Mouse (Mus musculus) CH12F3 (cell line): Measurements from ENCODE around the gene Vmn1r180.
"Not testable (repeated sequence)": the region's sequence is repeated elsewhere in the genome, so short reads cannot be mapped to it uniquely, and the experiment has no call there.

Source experiments
- in situ Hi-C: fragments of 300-500 bp; cut with MboI; formaldehyde crosslinking; loops from 2 replicates; pipeline ENCODE4 v1.14.3; 2020; ENCODE audit warnings: low sequenced_read_pairs

The Vmn1r180 gene

DNA sequence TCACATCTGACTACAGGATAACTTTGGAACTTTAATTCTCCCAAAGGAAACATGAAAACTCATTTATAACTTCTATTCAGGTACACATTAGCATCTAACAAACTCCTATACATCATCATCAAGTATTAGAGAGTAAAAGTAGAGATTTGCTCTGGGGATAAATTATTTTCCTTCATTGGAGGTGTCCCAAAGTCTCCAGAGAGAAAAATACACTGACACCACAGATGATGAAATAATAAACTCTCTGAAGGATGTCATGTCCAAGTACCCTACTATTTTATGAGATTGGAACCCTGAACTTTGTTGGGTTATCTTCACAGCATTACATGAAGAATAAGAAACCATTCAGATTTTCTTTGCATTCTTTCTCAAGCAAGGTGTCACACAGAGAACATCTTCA lies at the start of gene Vmn1r180:
Vmn1r180 (plus strand) TSS at position 301 of the 400 bp plus-strand sequence.
- in situ Hi-C loops, result no loop called here

DNA sequence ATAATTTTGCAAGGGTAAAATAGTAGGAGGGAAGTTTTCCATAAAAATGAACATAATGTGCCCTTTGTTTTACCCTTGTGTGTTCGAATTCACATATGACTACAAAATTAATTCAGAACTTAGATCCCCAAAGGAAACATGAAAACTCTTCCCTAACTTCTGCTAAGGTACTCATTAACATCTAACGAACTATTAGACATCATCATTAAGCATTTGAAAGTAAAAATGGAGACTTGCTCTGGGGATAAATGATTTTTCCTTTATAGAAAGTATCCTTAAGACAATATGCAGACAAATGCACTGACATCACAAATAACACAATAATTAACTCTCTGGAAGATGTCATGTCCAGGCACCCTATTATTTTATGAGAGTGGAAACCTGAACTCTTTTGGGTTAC lies 23.8 kb upstream of the Vmn1r180 start, which contains the start of gene Vmn1r179:
Vmn1r179 (plus strand) TSS at position 301 of the 400 bp plus-strand sequence.
- in situ Hi-C loops, result no loop called here

DNA sequence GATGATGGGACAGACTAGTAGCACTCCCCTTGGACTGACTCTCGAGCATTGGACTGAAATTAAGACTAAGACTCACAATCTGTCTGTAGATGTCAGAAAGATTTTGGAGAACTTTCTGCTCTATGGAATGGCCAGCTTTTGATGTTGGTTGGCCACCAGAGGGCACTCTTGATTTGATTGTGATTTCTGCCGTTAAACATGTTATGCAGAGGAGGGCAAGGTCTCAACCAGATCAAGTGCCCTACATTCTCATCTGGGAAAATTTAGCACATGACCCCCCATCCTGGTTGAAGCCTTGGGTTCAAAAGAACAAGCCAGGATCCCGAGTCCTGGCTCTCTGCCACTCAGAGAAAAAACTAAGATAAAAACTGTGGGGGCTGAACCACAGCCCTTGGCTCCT lies 17.6 kb downstream of the Vmn1r180 start:
- in situ Hi-C loops, result not testable (repeated sequence)

DNA sequence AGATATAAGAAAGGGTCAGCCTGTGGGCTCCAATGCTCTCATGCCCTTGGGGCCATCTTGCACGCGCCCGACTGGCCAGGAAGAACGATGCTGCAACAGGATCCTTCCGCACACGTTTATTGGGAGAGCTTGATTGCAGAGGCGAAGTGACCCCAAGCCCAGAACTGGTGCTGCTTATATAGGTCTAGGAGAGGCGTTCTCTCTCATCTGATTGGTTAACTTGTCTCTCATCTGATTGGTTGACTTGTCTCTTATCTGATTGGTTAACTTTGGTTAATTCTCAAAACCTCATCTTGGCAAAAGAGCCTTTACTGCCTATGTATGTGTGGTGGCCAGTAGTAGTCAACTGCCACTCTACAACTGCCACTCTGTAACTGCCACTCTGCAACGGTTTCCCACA lies 23.9 kb downstream of the Vmn1r180 start, which contains the start of gene Vmn1r181:
Vmn1r181 (plus strand) TSS at position 301 of the 400 bp plus-strand sequence.
- in situ Hi-C loops, result not testable (repeated sequence)

DNA sequence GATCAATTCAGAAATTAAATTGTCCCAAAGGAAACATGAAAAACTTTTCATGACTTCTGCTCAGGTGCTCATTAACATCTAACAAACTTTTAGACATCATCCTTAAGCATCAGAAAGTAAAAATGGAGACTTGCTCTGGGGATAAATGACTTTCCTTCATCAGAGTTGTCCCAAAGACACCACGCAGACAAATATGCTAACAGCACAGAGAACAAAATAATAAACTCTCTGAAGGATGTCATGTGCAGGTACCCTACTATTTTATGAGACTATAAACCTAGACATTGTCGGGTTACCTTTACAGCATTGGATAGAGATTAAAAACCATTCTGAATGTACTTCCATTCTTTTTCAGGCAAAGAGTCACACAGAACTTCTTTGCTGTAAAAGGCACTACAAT lies 51.0 kb downstream of the Vmn1r180 start, which contains the start of gene V1rd19:
V1rd19 (plus strand) TSS at position 301 of the 400 bp plus-strand sequence.
- in situ Hi-C loops, result no loop called here
